Mouse (Mus musculus) heart, adult 2 months (tissue): Measurements from ENCODE around the gene Tssk2. TPM values are rescaled to one million over a fixed set of nuclear protein-coding genes. Genes with fewer than 3 reads are reported as not detected.

Experiments used
- DNase-seq, 2 experiments: peaks; one replicate each; pipeline ENCODE4 v3.0.0; 2021
- H3K27ac ChIP-seq: fragments of 200-600 bp; 2 replicates; pipeline ENCODE4 v1.8.1; 2022
- H3K27me3 ChIP-seq: fragments of 200-500 bp; 2 replicates; pipeline ENCODE4 v1.6.1; 2012; ENCODE audit warnings: mild to moderate bottlenecking, low read length, inconsistent platforms, mixed read lengths; ENCODE audit not compliant: control insufficient read depth, insufficient read depth
- H3K36me3 ChIP-seq: fragments of 200-500 bp; 2 replicates; pipeline ENCODE4 v1.6.1; 2012; ENCODE audit warnings: low read length, inconsistent platforms; ENCODE audit not compliant: control insufficient read depth, insufficient read depth
- H3K4me1 ChIP-seq: fragments of 200-500 bp; 2 replicates; pipeline ENCODE4 v1.6.1; 2011; ENCODE audit warnings: low read length; ENCODE audit not compliant: control insufficient read depth, insufficient read depth
- H3K4me3 ChIP-seq: fragments of 200-600 bp; 2 replicates; pipeline ENCODE4 v1.8.1; 2022
- H3K79me2 ChIP-seq: fragments of 200-500 bp; replicated peaks from 2 replicates; pipeline ENCODE4 v1.6.1; 2012; ENCODE audit warnings: mild to moderate bottlenecking, inconsistent platforms, low read length, moderate library complexity, mixed read lengths; ENCODE audit not compliant: control insufficient read depth, insufficient read depth
- H3K9ac ChIP-seq: fragments of 200-500 bp; 2 replicates; pipeline ENCODE4 v1.6.1; 2012; ENCODE audit warnings: low read depth, mild to moderate bottlenecking, control low read depth, inconsistent platforms, low read length, mixed read lengths
- CTCF ChIP-seq: fragments of 200-600 bp; IDR thresholded peaks from 2 replicates; pipeline ENCODE4 v1.8.1; 2022; ENCODE audit warnings: antibody characterized with exemption, mild to moderate bottlenecking, moderate library complexity
- EP300 ChIP-seq: fragments of 200-500 bp; IDR thresholded peaks from 2 replicates; pipeline ENCODE4 v1.6.1; 2011; ENCODE audit warnings: low read depth, low read length, control low read depth; ENCODE audit not compliant: insufficient read depth
- POLR2A ChIP-seq: fragments of 200-500 bp; IDR thresholded peaks from 2 replicates; pipeline ENCODE4 v1.6.1; 2011; ENCODE audit warnings: mild to moderate bottlenecking, low read depth, low read length, control low read depth; ENCODE audit not compliant: insufficient read depth
- WGBS: fragments of 180-500 bp; shearing (Covaris S2); methylation state at CpG from one replicate; pipeline ENCODE4 v1.1.7; 2018; 5-methylcytosine and 5-hydroxymethylcytosine counted together
- intact Hi-C: fragments of 180-260 bp; cut with DNase I; formaldehyde crosslinking; loops from one replicate; pipeline ENCODE4 v1.15.1; 2025
- polyA plus RNA-seq: library from polyadenylated mRNA; depleted of rRNA; stranded (reverse); fragments of >200 nt; gene quantifications from 2 replicates; pipeline ENCODE4 v1.2.3, GENCODE M21; 2012
- total RNA-seq, 2 experiments: library from RNA; stranded (reverse); gene quantifications; 2 replicates each; pipeline ENCODE4 v1.2.3; 2021

Tssk2 gene
- total and polyA plus RNA-seq, 3 experiments: 0.33 TPM; not detected in 2

GRCm38 (mm10) chr16:17857157-17857556, 41.3 kb upstream of the Tssk2 start:
- H3K36me3 ChIP-seq: no peaks in the 10 kb centered on the region

GRCm38 (mm10) chr16:17858592-17858991, 39.8 kb upstream of the Tssk2 start:
- Histone ChIP-seq H3K4me1 (no peaks in the 10 kb centered on the region), H3K27me3 (no peaks in the 10 kb centered on the region), H3K4me3 (no peak overlapping the region), H3K27ac (no peak overlapping the region), H3K79me2 (peaks cover 1% of the 10 kb centered on the region; the same call in 1 of the 2 replicates), H3K36me3 (no peaks in the 10 kb centered on the region), H3K9ac (no peak overlapping the region)
- no peak for DNase-seq
- intact Hi-C loops: no loop called here
- TF ChIP-seq CTCF (peak; percentile 61), EP300 (no peak)

More at GRCm38 (mm10) chr16:17857157-17857556, 41.3 kb upstream of the Tssk2 start:
- peaks cover 1% of the 10 kb centered on the region; the same call in 1 of the 2 replicates for H3K79me2 ChIP-seq
- H3K27me3 ChIP-seq: no peaks in the 10 kb centered on the region
- WGBS: 91% methylated on average over 7 of the region's 7 CpGs
- H3K4me3 ChIP-seq: no peak overlapping the region
- intact Hi-C loops: no loop called here
- H3K27ac ChIP-seq: no peak overlapping the region
- TF ChIP-seq EP300: no peak
- no peak for TF ChIP-seq CTCF
- TF ChIP-seq POLR2A: no peak
- no peak for DNase-seq
- H3K4me1 ChIP-seq: no peaks in the 10 kb centered on the region
- H3K9ac ChIP-seq: no peak overlapping the region

DNA sequence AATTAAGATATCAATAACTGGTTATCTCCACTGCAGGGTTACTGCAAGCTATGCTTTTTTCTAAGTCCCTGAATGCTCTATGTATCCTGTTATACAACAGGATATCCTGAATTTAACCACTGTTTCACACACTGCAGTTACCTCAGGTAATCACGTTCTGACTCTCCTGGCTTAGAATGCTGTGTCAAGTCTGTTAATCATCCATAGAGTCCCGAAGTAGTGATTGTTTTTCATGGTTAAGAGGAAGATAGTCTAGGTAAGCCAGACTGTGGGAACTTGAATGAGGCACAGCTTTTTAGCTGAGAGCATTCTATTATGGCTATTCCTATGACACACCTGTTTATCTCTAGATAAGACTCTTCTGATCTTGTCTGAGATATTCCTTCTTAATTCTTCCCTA, 33.1 kb upstream of the Tssk2 start:
- intact Hi-C loops: no loop called here
- no peaks in the 10 kb centered on the region for H3K36me3 ChIP-seq
- peaks cover 7% of the 10 kb centered on the region for H3K79me2 ChIP-seq
- no peak overlapping the region for H3K9ac ChIP-seq
- no peak overlapping the region for H3K4me3 ChIP-seq
- no peak for DNase-seq
- TF ChIP-seq CTCF (no peak), EP300 (no peak), POLR2A (no peak)
- 71% methylated on average over 2 of the region's 2 CpGs for WGBS
- H3K27me3 ChIP-seq: no peaks in the 10 kb centered on the region
- no peak overlapping the region for H3K27ac ChIP-seq
- H3K4me1 ChIP-seq: no peaks in the 10 kb centered on the region

GRCm38 (mm10) chr16:17865770-17866169, 32.7 kb upstream of the Tssk2 start:
- intact Hi-C loops: no loop called here
- H3K79me2 ChIP-seq: peaks cover 7% of the 10 kb centered on the region
- DNase-seq: no peak
- no peaks in the 10 kb centered on the region for H3K27me3 ChIP-seq
- no peak overlapping the region for H3K9ac ChIP-seq
- H3K27ac ChIP-seq: no peak overlapping the region
- H3K4me3 ChIP-seq: no peak overlapping the region
- TF ChIP-seq EP300 (no peak), CTCF (no peak), POLR2A (no peak)
- no peaks in the 10 kb centered on the region for H3K36me3 ChIP-seq
- H3K4me1 ChIP-seq: no peaks in the 10 kb centered on the region
- 62% methylated on average over 6 of the region's 6 CpGs for WGBS

DNA sequence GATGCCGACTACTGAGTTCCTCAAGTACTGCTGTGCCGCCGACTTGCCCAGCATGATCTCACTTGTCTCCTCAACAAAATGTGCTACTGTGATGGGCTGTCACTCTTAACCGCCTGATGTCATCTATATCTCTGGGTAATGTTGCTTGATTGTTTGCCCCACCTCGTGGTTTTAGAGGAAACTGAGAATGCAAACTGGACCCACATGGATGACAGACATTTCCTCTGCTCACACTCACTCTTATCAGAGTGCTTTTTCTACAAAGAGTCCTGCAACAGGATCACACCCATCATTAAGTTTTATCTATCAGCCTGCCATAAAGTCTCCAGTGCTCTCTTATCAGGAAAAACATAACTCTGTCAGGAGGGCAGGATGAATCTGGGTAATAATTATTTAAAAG, 27.2 kb upstream of the Tssk2 start:
- no peak overlapping the region for H3K9ac ChIP-seq
- H3K4me1 ChIP-seq: peaks cover 2% of the 10 kb centered on the region; the same call in 1 of the 2 replicates
- no peaks in the 10 kb centered on the region for H3K36me3 ChIP-seq
- intact Hi-C loops: no loop called here
- DNase-seq: peak in 1 of 2 experiments; percentile 4
- H3K4me3 ChIP-seq: no peak overlapping the region
- TF ChIP-seq POLR2A (no peak), EP300 (no peak), CTCF (no peak)
- peaks cover 5% of the 10 kb centered on the region; the same call in 1 of the 2 replicates for H3K79me2 ChIP-seq
- 54% methylated on average over 5 of the region's 5 CpGs for WGBS
- H3K27me3 ChIP-seq: no peaks in the 10 kb centered on the region
- no peak overlapping the region for H3K27ac ChIP-seq

- Histone ChIP-seq H3K27ac (no peak overlapping the region), H3K27me3 (no peaks in the 10 kb centered on the region), H3K36me3 (peaks cover 2% of the 10 kb centered on the region; the same call in 1 of the 2 replicates), H3K4me3 (no peak overlapping the region), H3K79me2 (peaks cover 8% of the 10 kb centered on the region; the same call in 1 of the 2 replicates), H3K4me1 (peaks cover 2% of the 10 kb centered on the region; the same call in 1 of the 2 replicates), H3K9ac (no peak overlapping the region)
- 61% methylated on average over 4 of the region's 4 CpGs for WGBS
- no peak for TF ChIP-seq POLR2A
- TF ChIP-seq CTCF: no peak
- TF ChIP-seq EP300: no peak
- intact Hi-C loops: no loop called here
- no peak for DNase-seq
Measured at GRCm38 (mm10) chr16:17872995-17873394, 25.4 kb upstream of the Tssk2 start.
